Mouse (Mus musculus): ENCODE measurements around the gene Mroh7. TPM values are rescaled to one million over a fixed set of nuclear protein-coding genes. Genes with fewer than 3 reads are reported as not detected.

Mroh7 gene
- polyA plus RNA-seq (2015; fragmentation: Nextera tagmentation; extraction: Ambion mirVana), result 0.58 and 0.65 TPM in 2 replicates

DNA sequence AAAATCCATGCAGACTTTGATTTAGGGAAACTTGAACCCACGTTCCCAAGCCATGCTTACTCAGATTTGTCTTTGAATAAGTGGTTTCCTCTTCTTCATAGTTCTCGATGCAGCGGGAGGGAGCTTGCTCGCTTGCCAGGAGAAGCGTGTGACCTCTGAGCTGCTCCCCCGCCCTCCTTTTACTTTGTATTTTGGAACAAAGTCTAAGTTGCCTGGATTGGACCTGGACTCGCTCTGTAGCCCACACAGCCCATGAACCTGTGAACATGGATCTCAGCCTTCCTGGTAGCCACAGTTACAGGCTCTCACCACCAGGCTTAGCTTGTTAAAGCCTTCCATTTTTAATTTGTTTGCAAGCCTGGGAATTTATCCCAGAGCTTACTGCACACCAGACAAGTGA lies at the start of gene Mroh7:
TSS of gene Mroh7 (minus strand) at position 112 of the 400 bp plus-strand sequence.

DNA sequence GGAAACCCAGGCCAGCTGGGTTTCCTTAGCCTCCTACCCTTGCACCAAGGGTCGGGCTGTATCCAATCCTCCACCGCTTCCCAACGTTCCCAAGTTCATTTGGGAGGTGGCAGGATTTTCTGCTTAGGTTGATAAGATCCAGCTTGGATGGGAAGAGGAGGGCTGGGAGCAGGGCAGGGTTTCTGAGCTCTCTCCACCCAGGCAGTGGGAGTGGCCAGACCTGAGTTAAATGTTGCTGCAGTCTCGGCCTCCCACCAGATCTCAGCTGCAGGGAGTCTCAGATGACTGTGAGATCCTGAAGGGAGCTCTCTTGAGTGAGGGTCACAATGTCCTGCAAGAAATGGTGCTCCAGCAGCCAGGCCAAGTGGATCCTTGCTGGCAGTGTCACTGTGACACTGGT lies 2.9 kb upstream of the Mroh7 start, which contains the start of gene Fam151a:
TSS of gene Fam151a (plus strand) at position 254 of the 400 bp plus-strand sequence.

DNA sequence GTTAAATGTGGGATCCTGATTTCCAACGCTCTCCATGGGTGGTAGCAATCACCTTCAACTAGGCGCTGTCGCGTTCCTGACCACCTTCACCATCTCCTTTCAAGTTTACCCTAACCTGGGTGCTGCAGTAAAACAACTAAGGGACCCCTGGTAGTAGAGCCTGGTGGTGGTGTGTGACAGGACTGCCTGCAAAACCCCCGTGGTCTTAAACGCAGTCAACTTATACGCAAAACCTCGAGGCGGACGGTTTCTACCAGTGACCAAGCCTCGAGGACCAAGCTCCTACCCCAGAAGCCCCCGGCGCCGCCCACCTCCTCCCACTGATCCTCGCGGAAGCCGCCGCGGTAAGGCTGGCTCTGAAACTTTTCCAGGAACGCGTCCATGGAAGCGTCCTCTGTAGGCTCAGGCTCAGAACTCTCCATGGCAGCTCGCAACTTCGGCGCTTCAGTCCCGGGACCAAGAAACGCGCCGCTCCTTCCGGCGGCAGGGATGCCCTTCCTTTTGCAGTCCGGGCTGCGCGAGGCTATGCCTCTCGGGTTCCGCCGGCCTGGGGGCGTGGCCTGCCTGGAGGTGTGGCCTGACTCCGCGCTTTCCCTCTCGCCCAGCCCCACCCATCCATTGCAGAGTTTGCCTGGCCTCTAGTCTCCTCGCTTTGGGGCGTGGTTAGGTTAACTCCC lies 52.1 kb downstream of the Mroh7 start, which contains the start of gene Ttc4:
TSS of gene Ttc4 (minus strand) at position 503 of the 677 bp plus-strand sequence.

DNA sequence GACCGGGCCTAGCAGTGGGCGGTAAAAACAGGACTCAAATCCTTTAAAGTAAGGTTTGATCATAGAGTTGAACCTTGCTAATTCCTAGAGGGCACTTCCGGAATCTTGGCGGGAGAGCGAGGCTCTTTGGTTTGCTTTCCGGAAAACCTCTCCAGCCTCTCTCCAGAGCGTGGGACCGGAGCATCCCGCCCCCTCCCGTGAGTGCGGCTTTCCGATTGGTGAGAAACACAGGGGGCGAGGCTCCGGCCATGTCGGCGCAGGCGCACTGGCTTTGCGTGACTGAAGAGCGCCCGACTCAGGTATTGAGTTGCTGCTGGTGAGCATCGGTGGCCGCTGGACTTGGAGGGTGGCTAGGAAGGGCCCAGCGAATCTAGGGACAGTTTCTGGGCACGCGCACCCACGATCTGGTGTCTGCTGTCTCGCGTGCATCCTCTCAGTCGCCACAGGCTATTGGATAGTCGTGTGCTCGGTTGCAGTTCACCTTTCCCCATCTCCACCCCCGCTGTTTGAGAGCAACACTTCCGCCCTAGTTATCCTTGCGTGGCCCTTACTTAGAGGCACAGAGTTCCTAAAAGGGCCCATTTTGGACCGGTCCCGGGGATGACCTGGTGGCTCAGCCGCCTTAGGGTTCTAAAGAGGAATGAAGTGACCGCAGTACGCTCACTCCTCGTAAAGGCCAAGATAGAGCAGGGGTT lies 79.7 kb downstream of the Mroh7 start, which contains the start of gene Pars2:
TSS of gene Pars2 (plus strand) at position 237 of the 695 bp plus-strand sequence.

Other genes starting within 250 kb of the Mroh7 start
- gene Bsnd, start 238.6 kb downstream of the Mroh7 start, polyA plus RNA-seq (2015; fragmentation: Nextera tagmentation; extraction: Ambion mirVana), result 0.10 and 0.39 TPM in 2 replicates
- 2.5 and 3.0 TPM in 2 replicates for gene Dhcr24, start 169.9 kb downstream of the Mroh7 start, polyA plus RNA-seq (2015; fragmentation: Nextera tagmentation; extraction: Ambion mirVana)
- not detected in 2 replicates for gene Lexm, start 113.7 kb downstream of the Mroh7 start, polyA plus RNA-seq (2015; fragmentation: Nextera tagmentation; extraction: Ambion mirVana)
- gene Ttc22, start 108.5 kb downstream of the Mroh7 start, polyA plus RNA-seq (2015; fragmentation: Nextera tagmentation; extraction: Ambion mirVana), result 0.84 and 1.1 TPM in 2 replicates
- 5.9 and 9.5 TPM in 2 replicates for gene Pars2, start 79.9 kb downstream of the Mroh7 start, polyA plus RNA-seq (2015; fragmentation: Nextera tagmentation; extraction: Ambion mirVana)
- gene Ttc4, start 52.0 kb downstream of the Mroh7 start, polyA plus RNA-seq (2015; fragmentation: Nextera tagmentation; extraction: Ambion mirVana), result 45.9 and 47.9 TPM in 2 replicates
- gene Fam151a, start 3.0 kb upstream of the Mroh7 start, polyA plus RNA-seq (2015; fragmentation: Nextera tagmentation; extraction: Ambion mirVana), result 0.24 and 0.32 TPM in 2 replicates
- gene Acot11, start 74.1 kb upstream of the Mroh7 start, polyA plus RNA-seq (2015; fragmentation: Nextera tagmentation; extraction: Ambion mirVana), result 1.7 and 1.8 TPM in 2 replicates
- gene Ssbp3, start 179.8 kb upstream of the Mroh7 start, polyA plus RNA-seq (2015; fragmentation: Nextera tagmentation; extraction: Ambion mirVana), result 70.1 and 87.8 TPM in 2 replicates

Data from adrenal gland, postnatal 0 days (tissue).